Mouse (Mus musculus): Measurements from ENCODE around the gene Myo1b. TPM values are rescaled to one million over a fixed set of nuclear protein-coding genes. Genes with fewer than 3 reads are reported as not detected.
A peak's percentile ranks its signal among the peaks of the same experiment; 100 is the strongest.

Gene Myo1b
- polyA plus RNA-seq, 1 experiment, result 7.1 TPM

GRCm38 (mm10) chr1:51719897-51720673, 195.8 kb downstream of the Myo1b start:
- H3K4me3 ChIP-seq, result no peak overlapping the region
- no peaks in the 10 kb centered on the region for H3K27me3 ChIP-seq (ENCODE audit: control insufficient read depth, insufficient read depth, insufficient read length)
- H3ac ChIP-seq (ENCODE audit: control insufficient read depth, insufficient read length), result no peak overlapping the region
- no peaks in the 10 kb centered on the region for H3K36me3 ChIP-seq (ENCODE audit: control insufficient read depth, insufficient read depth)
- TF ChIP-seq CEBPB (IDR thresholded peaks at IDR 0.05; ENCODE audit: insufficient read depth, poor library complexity, severe bottlenecking) (no peak), POLR2AphosphoS2 (IDR thresholded peaks at IDR 0.05; ENCODE audit: insufficient read length, low read depth) (no peak), REST (IDR thresholded peaks at IDR 0.05; ENCODE audit: insufficient read depth, insufficient read length) (no peak), MYOG (IDR thresholded peaks at IDR 0.05; ENCODE audit: control insufficient read depth in 1 of 3, insufficient read depth in 1 of 3, insufficient read length in 2 of 3, low read depth in 2 of 3) (no peak), USF1 (IDR thresholded peaks at IDR 0.05; ENCODE audit: low read depth) (no peak), POLR2A (IDR thresholded peaks at IDR 0.05; ENCODE audit: insufficient read length, low read depth) (no peak), MAX (IDR thresholded peaks at IDR 0.05; ENCODE audit: low read depth) (no peak)
- H3K4me2 ChIP-seq (ENCODE audit: low read depth), result no peak overlapping the region
- H3K79me2 ChIP-seq (ENCODE audit: control insufficient read depth, insufficient read depth), result no peaks in the 10 kb centered on the region

DNA sequence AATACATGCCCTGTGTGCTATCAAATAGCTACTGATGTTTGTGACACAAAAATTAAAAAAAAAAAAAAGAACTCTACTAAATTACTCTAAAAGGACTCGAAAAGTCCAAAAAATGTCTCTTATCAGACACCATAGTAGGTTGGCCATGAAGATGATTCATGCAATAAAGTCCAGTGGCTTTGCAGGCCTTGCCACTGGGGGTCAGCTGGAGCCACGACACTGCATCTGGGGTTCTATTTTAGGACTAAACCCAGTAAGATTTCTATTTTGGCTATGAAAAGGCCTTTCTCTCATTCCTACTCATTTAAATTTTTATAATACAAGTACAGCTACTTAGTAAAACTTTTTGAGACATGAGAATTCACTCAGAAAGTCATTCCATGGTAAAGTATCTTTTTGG, 205.0 kb downstream of the Myo1b start:
- no peak for TF ChIP-seq REST (IDR thresholded peaks at IDR 0.05; ENCODE audit: insufficient read depth, insufficient read length)
- no peak for TF ChIP-seq MYOG (IDR thresholded peaks at IDR 0.05; ENCODE audit: control insufficient read depth in 1 of 3, insufficient read depth in 1 of 3, insufficient read length in 2 of 3, low read depth in 2 of 3)
- no peak for TF ChIP-seq USF1 (IDR thresholded peaks at IDR 0.05; ENCODE audit: low read depth)
- Histone ChIP-seq H3ac (ENCODE audit: control insufficient read depth, insufficient read length) (no peak overlapping the region), H3K4me2 (ENCODE audit: low read depth) (no peak overlapping the region), H3K79me2 (ENCODE audit: control insufficient read depth, insufficient read depth) (no peaks in the 10 kb centered on the region), H3K4me3 (no peak overlapping the region), H3K36me3 (ENCODE audit: control insufficient read depth, insufficient read depth) (no peaks in the 10 kb centered on the region), H3K27me3 (ENCODE audit: control insufficient read depth, insufficient read depth, insufficient read length) (no peaks in the 10 kb centered on the region)

DNA sequence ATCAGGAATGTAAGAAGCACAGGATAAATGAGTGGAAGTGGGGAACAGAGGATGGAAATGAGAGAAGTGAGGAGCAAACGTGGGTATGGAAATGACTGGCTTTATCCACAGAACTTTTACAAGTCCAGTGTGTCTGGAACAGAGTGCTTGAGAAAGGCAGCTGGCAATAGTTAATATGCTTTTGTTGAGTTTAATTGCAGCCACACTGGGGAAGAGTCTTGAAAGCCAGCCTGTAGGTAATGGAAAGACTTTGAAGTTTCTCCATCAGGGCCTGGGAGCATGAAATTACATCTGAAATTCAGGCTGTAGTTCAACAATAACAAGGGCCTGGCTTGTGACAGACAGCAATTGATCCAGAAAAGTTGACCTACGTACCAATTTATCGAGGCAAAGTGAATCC, 209.8 kb downstream of the Myo1b start:
- Histone ChIP-seq H3K4me2 (ENCODE audit: low read depth) (no peak overlapping the region), H3K4me3 (no peak overlapping the region), H3K36me3 (ENCODE audit: control insufficient read depth, insufficient read depth) (no peaks in the 10 kb centered on the region), H3K79me2 (ENCODE audit: control insufficient read depth, insufficient read depth) (no peaks in the 10 kb centered on the region), H3ac (ENCODE audit: control insufficient read depth, insufficient read length) (no peak overlapping the region), H3K27me3 (ENCODE audit: control insufficient read depth, insufficient read depth, insufficient read length) (no peaks in the 10 kb centered on the region)
- TF ChIP-seq CEBPB (IDR thresholded peaks at IDR 0.05; ENCODE audit: insufficient read depth, poor library complexity, severe bottlenecking), result no peak

GRCm38 (mm10) chr1:51704610-51705009, 211.3 kb downstream of the Myo1b start:
- H3K27me3 ChIP-seq (ENCODE audit: control insufficient read depth, insufficient read depth, insufficient read length), result no peaks in the 10 kb centered on the region
- no peak overlapping the region for H3K4me3 ChIP-seq
- TF ChIP-seq MYOG (IDR thresholded peaks at IDR 0.05; ENCODE audit: control insufficient read depth in 1 of 3, insufficient read depth in 1 of 3, insufficient read length in 2 of 3, low read depth in 2 of 3) (peak in 2 of 3 experiments; percentile 36 to 81), REST (IDR thresholded peaks at IDR 0.05; ENCODE audit: insufficient read depth, insufficient read length) (no peak), MAX (IDR thresholded peaks at IDR 0.05; ENCODE audit: low read depth) (no peak), TCF3 (IDR thresholded peaks at IDR 0.05; ENCODE audit: insufficient read length, low read depth) (peak; percentile 40), POLR2AphosphoS2 (IDR thresholded peaks at IDR 0.05; ENCODE audit: insufficient read length, low read depth) (no peak), CEBPB (IDR thresholded peaks at IDR 0.05; ENCODE audit: insufficient read depth, poor library complexity, severe bottlenecking) (no peak), MYOD1 (IDR thresholded peaks at IDR 0.05; ENCODE audit: control insufficient read depth in 1 of 3, insufficient read length in 2 of 3, low read depth in 2 of 3) (peak in 2 of 3 experiments; percentile 42 to 80), TCF12 (IDR thresholded peaks at IDR 0.05; ENCODE audit: insufficient read depth, poor library complexity, severe bottlenecking) (no peak), E2F4 (IDR thresholded peaks at IDR 0.05; ENCODE audit: insufficient read depth) (no peak)
- no peak overlapping the region for H3K4me2 ChIP-seq (ENCODE audit: low read depth)
- H3K36me3 ChIP-seq (ENCODE audit: control insufficient read depth, insufficient read depth), result no peaks in the 10 kb centered on the region
- H3K79me2 ChIP-seq (ENCODE audit: control insufficient read depth, insufficient read depth), result no peaks in the 10 kb centered on the region
- no peak overlapping the region for H3ac ChIP-seq (ENCODE audit: control insufficient read depth, insufficient read length)

Other genes starting within 250 kb of the Myo1b start
- not detected for gene Stat4, start 71.1 kb upstream of the Myo1b start, polyA plus RNA-seq (2012; fragmentation: generic; extraction: Trizol)
- 8.1 TPM for gene Stat1, start 203.4 kb upstream of the Myo1b start, polyA plus RNA-seq (2012; fragmentation: generic; extraction: Trizol)

All from myocyte (in vitro differentiated cells).